Mouse (Mus musculus): ENCODE data around the gene Grn. TPM values are rescaled to one million over a fixed set of nuclear protein-coding genes. Genes with fewer than 3 reads are reported as not detected.

Gene Grn
- total RNA-seq, 1 experiment, result 81.5 TPM

GRCm38 (mm10) chr11:102436471-102436790, 6.3 kb downstream of the Grn start:
- TF ChIP-seq ZC3H11A (IDR thresholded peaks at IDR 0.05; ENCODE audit: borderline replicate concordance, low read depth, low read length) (no peak), CHD2 (IDR thresholded peaks at IDR 0.05; ENCODE audit: low read depth, low read length) (no peak), HCFC1 (IDR thresholded peaks at IDR 0.05; ENCODE audit: borderline replicate concordance, insufficient read depth, low read length) (no peak), ZNF384 (IDR thresholded peaks at IDR 0.05; ENCODE audit: low read depth, low read length) (no peak), MAFK (IDR thresholded peaks at IDR 0.05; ENCODE audit: insufficient read depth, low read depth, low read length) (no peak)
- Histone ChIP-seq H3K9me3 (ENCODE audit: control insufficient read depth, insufficient read depth, low read depth, low read length) (no peaks in the 10 kb centered on the region), H3K27ac (ENCODE audit: insufficient read depth, low read depth, low read length, poor library complexity, severe bottlenecking) (no peak overlapping the region), H3K9ac (ENCODE audit: insufficient read depth, low read depth, low read length, poor library complexity, severe bottlenecking) (no peak overlapping the region), H3K36me3 (ENCODE audit: control insufficient read depth, insufficient read depth, low read length, poor library complexity, severe bottlenecking) (peaks cover 33% of the 10 kb centered on the region), H3K4me3 (ENCODE audit: insufficient read depth in 1 of 2, low read depth in 1 of 2, low read length in 2 of 2, poor library complexity in 1 of 2, severe bottlenecking in 1 of 2) (no peak overlapping the region), H3K4me1 (ENCODE audit: control insufficient read depth in 2 of 2, insufficient read depth in 2 of 2, low read length in 2 of 2, poor library complexity in 1 of 2) (peaks cover 0 to 14% of the 10 kb centered on the region in 2 experiments; a peak in 1 of 4 replicates)
- no peak for DNase-seq (ENCODE audit: low read depth, low spot score)
- in situ Hi-C loops (cut with MboI; ENCODE audit: low sequenced_read_pairs in 2 of 2, unreplicated experiment in 2 of 2), result loop anchor here in 1 of 2 experiments (10.0 kb wide), 1 partner anchor 112 kb away; no protein-coding TSS in a partner anchor

GRCm38 (mm10) chr11:102437120-102438061, 7.3 kb downstream of the Grn start:
- Histone ChIP-seq H3K4me1 (ENCODE audit: control insufficient read depth in 2 of 2, insufficient read depth in 2 of 2, low read length in 2 of 2, poor library complexity in 1 of 2) (peaks cover 0 to 13% of the 10 kb centered on the region in 2 experiments; a peak in 1 of 4 replicates), H3K36me3 (ENCODE audit: control insufficient read depth, insufficient read depth, low read length, poor library complexity, severe bottlenecking) (peaks cover 32% of the 10 kb centered on the region), H3K9ac (ENCODE audit: insufficient read depth, low read depth, low read length, poor library complexity, severe bottlenecking) (peak overlapping the region; percentile 65), H3K27ac (ENCODE audit: insufficient read depth, low read depth, low read length, poor library complexity, severe bottlenecking) (no peak overlapping the region), H3K9me3 (ENCODE audit: control insufficient read depth, insufficient read depth, low read depth, low read length) (no peaks in the 10 kb centered on the region), H3K4me3 (ENCODE audit: insufficient read depth in 1 of 2, low read depth in 1 of 2, low read length in 2 of 2, poor library complexity in 1 of 2, severe bottlenecking in 1 of 2) (peak overlapping the region; percentile 79 to 88)
- DNase-seq (ENCODE audit: low read depth, low spot score), result peak; percentile 68
- in situ Hi-C loops (cut with MboI; ENCODE audit: low sequenced_read_pairs in 2 of 2, unreplicated experiment in 2 of 2), result loop anchor here in 1 of 2 experiments (10.0 kb wide), 1 partner anchor 113 kb away; no protein-coding TSS in a partner anchor
- TF ChIP-seq ZC3H11A (IDR thresholded peaks at IDR 0.05; ENCODE audit: borderline replicate concordance, low read depth, low read length), result no peak
- no peak for TF ChIP-seq MAFK (IDR thresholded peaks at IDR 0.05; ENCODE audit: insufficient read depth, low read depth, low read length)
- no peak for TF ChIP-seq ZNF384 (IDR thresholded peaks at IDR 0.05; ENCODE audit: low read depth, low read length)
- no peak for TF ChIP-seq HCFC1 (IDR thresholded peaks at IDR 0.05; ENCODE audit: borderline replicate concordance, insufficient read depth, low read length)
- TF ChIP-seq CHD2 (IDR thresholded peaks at IDR 0.05; ENCODE audit: low read depth, low read length), result no peak

DNA sequence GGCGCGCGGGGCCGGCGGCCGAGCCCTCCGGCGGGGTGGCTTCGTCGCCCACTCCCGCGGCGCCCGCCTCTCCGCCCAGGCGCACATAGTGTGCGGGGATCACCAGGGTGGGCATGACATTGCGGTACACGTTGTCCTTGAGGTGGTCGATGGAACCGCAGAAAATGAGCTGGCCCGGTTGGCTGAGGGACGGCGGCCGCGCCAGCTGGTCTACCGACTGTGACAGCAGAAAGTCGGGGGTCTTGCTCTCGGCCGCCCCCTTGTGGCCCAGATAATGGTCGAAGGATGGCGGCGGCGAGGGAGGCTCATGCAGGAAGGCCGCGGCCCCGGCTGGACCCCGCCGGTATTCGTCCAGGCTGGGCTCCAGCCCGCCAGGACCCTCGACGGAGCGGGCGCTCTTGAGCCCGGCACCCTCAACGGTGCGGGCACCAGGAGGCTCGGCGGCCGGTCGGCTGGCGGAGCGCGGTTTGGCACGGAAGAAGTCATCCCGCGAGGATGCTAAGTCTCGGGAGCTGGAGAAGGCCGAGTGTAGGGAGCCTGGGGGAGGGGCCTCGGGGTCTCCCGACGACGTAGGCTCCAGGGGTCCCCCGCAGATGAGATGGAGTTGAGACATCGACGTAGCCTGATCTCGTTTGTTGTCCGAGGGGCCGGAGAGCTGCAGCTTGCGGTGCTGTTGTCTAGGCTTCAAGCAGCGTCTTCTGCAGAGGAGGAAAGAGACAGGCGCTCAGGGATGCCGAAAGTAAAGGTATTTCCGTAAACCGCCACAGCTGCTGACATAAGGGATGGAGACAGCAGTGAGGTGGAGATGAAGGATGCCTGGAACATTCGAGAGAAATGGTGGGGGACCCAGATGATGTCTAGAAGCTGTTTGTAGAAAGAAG, 8.3 kb downstream of the Grn start:
- Histone ChIP-seq H3K9ac (ENCODE audit: insufficient read depth, low read depth, low read length, poor library complexity, severe bottlenecking) (peak overlapping the region; percentile 80), H3K4me1 (ENCODE audit: control insufficient read depth in 2 of 2, insufficient read depth in 2 of 2, low read length in 2 of 2, poor library complexity in 1 of 2) (peaks cover 0 to 12% of the 10 kb centered on the region in 2 experiments; a peak in 1 of 4 replicates), H3K27ac (ENCODE audit: insufficient read depth, low read depth, low read length, poor library complexity, severe bottlenecking) (no peak overlapping the region), H3K4me3 (ENCODE audit: insufficient read depth in 1 of 2, low read depth in 1 of 2, low read length in 2 of 2, poor library complexity in 1 of 2, severe bottlenecking in 1 of 2) (peak overlapping the region; percentile 79 to 88), H3K9me3 (ENCODE audit: control insufficient read depth, insufficient read depth, low read depth, low read length) (no peaks in the 10 kb centered on the region), H3K36me3 (ENCODE audit: control insufficient read depth, insufficient read depth, low read length, poor library complexity, severe bottlenecking) (peaks cover 26% of the 10 kb centered on the region)
- TF ChIP-seq MAFK (IDR thresholded peaks at IDR 0.05; ENCODE audit: insufficient read depth, low read depth, low read length), result no peak
- peak; percentile 66; the same call in 1 of the 2 replicates for TF ChIP-seq HCFC1 (IDR thresholded peaks at IDR 0.05; ENCODE audit: borderline replicate concordance, insufficient read depth, low read length)
- TF ChIP-seq ZC3H11A (IDR thresholded peaks at IDR 0.05; ENCODE audit: borderline replicate concordance, low read depth, low read length), result 0 out of 2 replicates have a peak, but pooled peaks have one; percentile 10
- no peak for TF ChIP-seq ZNF384 (IDR thresholded peaks at IDR 0.05; ENCODE audit: low read depth, low read length)
- peak; percentile 23; the same call in 1 of the 2 replicates for TF ChIP-seq CHD2 (IDR thresholded peaks at IDR 0.05; ENCODE audit: low read depth, low read length)
- peak; percentile 67 for DNase-seq (ENCODE audit: low read depth, low spot score)
- in situ Hi-C loops (cut with MboI; ENCODE audit: low sequenced_read_pairs in 2 of 2, unreplicated experiment in 2 of 2), result loop anchor here in 1 of 2 experiments (10.0 kb wide), 1 partner anchor 114 kb away; no protein-coding TSS in a partner anchor
